Mouse (Mus musculus): ENCODE results near the gene Ap5m1. TPM values are rescaled to one million over a fixed set of nuclear protein-coding genes. Genes with fewer than 3 reads are reported as not detected.

The Ap5m1 gene
- polyA plus RNA-seq (2012; rRNA removed), result 1.2 and 4.6 TPM in 2 replicates

DNA sequence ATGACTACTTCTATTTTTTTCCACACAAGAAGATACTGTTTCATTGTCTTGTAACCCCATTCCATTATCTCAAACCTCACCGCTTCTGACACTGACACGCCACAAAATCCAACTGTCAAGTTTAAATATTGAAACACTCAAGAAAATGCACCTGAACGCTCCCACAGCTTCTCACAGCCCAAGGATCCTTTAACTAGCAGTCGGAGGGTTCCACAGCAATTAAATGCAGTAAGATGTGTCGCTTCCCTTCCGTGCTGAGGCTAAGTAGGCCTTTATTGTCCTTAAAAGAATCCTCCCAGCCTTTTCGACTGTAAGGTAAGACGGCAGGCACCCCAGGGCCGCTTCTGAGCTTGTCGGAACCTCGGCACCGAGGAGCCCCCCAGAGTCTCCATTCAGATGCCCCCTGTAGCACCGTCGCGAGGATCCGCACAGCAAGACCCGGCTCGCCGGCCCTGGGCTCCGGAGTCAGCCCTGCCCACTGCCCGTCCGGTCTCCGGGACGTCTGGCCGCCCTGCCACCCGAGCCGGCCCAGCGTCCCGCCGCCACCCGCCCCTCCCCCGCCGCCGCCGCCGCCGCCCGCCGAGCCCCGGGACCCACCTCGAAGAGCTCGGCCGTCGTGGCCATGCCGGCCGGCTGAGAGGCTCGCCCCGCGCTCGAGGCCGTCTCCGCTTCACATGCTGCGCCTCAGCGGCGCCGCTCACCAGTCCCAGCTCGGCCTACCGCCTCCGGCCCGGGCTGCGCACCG lies at the start of gene Ap5m1:
Gene Ap5m1 (plus strand): TSS at position 569 of the 745 bp plus-strand sequence.
- WGBS, result under 1% methylated on average over 55 of the region's 62 CpGs
- TF ChIP-seq POLR2A (IDR thresholded peaks at IDR 0.05; ENCODE audit: low read depth, low read length), result no peak
- TF ChIP-seq CTCF (IDR thresholded peaks at IDR 0.05; ENCODE audit: extremely low read depth, insufficient read length, insufficient replicate concordance, low read depth, low read length), result no peak
- Histone ChIP-seq H3K36me3 (ENCODE audit: control insufficient read depth, insufficient read depth, low read length) (no peaks in the 10 kb centered on the region), H3K4me1 (ENCODE audit: control insufficient read depth, insufficient read depth, insufficient read length, low read length) (no peaks in the 10 kb centered on the region), H3K4me3 (ENCODE audit: low read depth, low read length) (peak within 1 kb of the TSS; percentile 73), H3K27ac (ENCODE audit: insufficient read depth, low read depth, low read length) (peak within 1 kb of the TSS; percentile 88), H3K27me3 (ENCODE audit: control insufficient read depth, insufficient read depth, low read length) (no peaks in the 10 kb centered on the region)

DNA sequence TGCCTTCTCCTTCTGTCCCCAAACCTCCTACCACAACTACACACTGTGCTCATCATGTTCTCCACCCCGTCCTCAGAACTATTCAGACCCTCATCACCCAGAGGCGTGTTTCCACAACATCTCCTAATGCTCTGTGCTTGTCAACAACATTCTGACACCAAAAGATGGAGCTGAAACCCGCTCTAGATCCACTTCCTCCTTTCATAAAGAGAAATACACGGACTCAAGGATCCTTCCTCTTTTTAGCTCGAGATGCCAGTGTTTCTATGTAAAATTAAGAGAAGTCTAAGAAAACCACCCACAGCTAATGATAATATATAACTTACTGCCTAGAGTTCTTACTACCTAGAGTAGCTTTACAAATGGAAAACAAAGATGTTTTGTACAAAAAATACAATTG lies 46.1 kb upstream of the Ap5m1 start:
- Histone ChIP-seq H3K4me3 (ENCODE audit: low read depth, low read length) (no peak overlapping the region), H3K27ac (ENCODE audit: insufficient read depth, low read depth, low read length) (no peak overlapping the region), H3K4me1 (ENCODE audit: control insufficient read depth, insufficient read depth, insufficient read length, low read length) (no peaks in the 10 kb centered on the region), H3K36me3 (ENCODE audit: control insufficient read depth, insufficient read depth, low read length) (peaks cover 19% of the 10 kb centered on the region), H3K27me3 (ENCODE audit: control insufficient read depth, insufficient read depth, low read length) (no peaks in the 10 kb centered on the region)
- TF ChIP-seq CTCF (IDR thresholded peaks at IDR 0.05; ENCODE audit: extremely low read depth, insufficient read length, insufficient replicate concordance, low read depth, low read length) (no peak), POLR2A (IDR thresholded peaks at IDR 0.05; ENCODE audit: low read depth, low read length) (no peak)
- whole genome bisulfite sequencing, result 83% methylated on average over 5 of the region's 5 CpGs

DNA sequence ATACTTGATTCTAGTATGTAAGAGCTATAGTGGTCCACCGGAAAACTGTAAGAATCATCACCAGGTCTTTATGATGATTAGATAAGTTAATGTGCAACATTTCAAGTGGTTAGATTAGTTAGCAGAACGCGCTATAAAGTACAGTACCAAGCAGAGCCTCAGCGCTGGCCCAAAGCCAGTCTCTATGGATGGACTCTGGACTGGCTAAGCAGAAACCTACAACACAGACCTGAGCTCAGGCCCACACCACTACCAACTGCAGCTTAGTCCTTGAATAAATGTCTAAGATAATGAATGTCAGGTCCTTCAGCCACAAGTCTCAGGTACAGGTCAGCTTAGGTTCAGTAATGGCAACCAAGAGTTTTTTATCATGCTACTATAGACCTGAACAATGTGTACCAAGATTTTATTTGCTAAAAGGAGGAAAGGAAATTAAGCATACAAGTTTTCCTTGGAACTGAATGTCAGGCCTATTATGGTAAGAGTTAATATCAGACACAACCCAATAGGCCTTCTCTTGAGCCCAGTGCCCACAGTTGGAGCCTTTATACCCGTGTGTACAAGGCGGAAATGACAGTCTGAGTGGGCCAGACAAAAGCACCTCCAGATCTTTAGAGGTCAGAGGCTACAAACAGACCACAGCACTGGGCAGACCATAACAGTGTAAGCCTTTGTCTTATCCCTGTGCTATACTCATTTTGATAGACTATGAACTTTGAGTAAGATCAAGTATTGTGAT lies 38.7 kb upstream of the Ap5m1 start:
- Histone ChIP-seq H3K4me1 (ENCODE audit: control insufficient read depth, insufficient read depth, insufficient read length, low read length) (peaks cover 4% of the 10 kb centered on the region; the same call in 1 of the 2 replicates), H3K36me3 (ENCODE audit: control insufficient read depth, insufficient read depth, low read length) (peaks cover 3% of the 10 kb centered on the region), H3K27me3 (ENCODE audit: control insufficient read depth, insufficient read depth, low read length) (no peaks in the 10 kb centered on the region), H3K27ac (ENCODE audit: insufficient read depth, low read depth, low read length) (peak overlapping the region; percentile 58), H3K4me3 (ENCODE audit: low read depth, low read length) (no peak overlapping the region)
- TF ChIP-seq CTCF (IDR thresholded peaks at IDR 0.05; ENCODE audit: extremely low read depth, insufficient read length, insufficient replicate concordance, low read depth, low read length) (no peak), POLR2A (IDR thresholded peaks at IDR 0.05; ENCODE audit: low read depth, low read length) (no peak)
- WGBS, result 46% methylated on average over 6 of the region's 6 CpGs

DNA sequence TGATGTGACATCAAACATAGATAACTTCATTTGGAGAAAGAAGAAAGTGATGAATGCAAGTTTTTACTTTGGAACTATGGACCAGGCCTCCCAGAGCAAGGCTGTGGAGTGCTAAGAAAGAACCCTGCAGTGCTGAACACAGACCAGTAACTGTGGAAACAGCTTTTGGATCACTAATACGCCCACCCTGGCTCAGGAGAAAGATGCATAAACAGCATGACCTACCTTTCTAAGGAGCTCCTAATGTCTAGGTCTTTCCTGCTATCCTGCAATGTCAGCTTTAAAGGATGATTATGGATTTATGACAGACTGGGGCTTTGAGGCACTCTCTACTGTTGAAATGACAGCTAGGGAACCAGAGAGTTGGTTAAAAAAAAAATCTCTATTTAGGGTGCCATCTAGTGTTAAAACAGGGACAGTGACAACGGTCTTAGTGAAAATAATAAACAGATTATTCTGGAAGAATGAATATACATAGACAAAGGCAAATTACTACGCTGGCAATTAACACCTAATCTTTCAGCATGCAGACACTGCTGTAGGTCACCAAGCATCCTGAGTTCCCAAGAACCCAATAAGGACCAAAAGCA lies 38.0 kb upstream of the Ap5m1 start:
- Histone ChIP-seq H3K4me3 (ENCODE audit: low read depth, low read length) (no peak overlapping the region), H3K36me3 (ENCODE audit: control insufficient read depth, insufficient read depth, low read length) (peaks cover 6% of the 10 kb centered on the region), H3K4me1 (ENCODE audit: control insufficient read depth, insufficient read depth, insufficient read length, low read length) (peaks cover 4% of the 10 kb centered on the region; the same call in 1 of the 2 replicates), H3K27me3 (ENCODE audit: control insufficient read depth, insufficient read depth, low read length) (no peaks in the 10 kb centered on the region), H3K27ac (ENCODE audit: insufficient read depth, low read depth, low read length) (no peak overlapping the region)
- whole genome bisulfite sequencing, result 72% methylated on average over 3 of the region's 3 CpGs
- TF ChIP-seq CTCF (IDR thresholded peaks at IDR 0.05; ENCODE audit: extremely low read depth, insufficient read length, insufficient replicate concordance, low read depth, low read length), result no peak
- no peak for TF ChIP-seq POLR2A (IDR thresholded peaks at IDR 0.05; ENCODE audit: low read depth, low read length)

- TF ChIP-seq CTCF (IDR thresholded peaks at IDR 0.05; ENCODE audit: extremely low read depth, insufficient read length, insufficient replicate concordance, low read depth, low read length) (no peak), POLR2A (IDR thresholded peaks at IDR 0.05; ENCODE audit: low read depth, low read length) (no peak)
- Histone ChIP-seq H3K36me3 (ENCODE audit: control insufficient read depth, insufficient read depth, low read length) (peaks cover 6% of the 10 kb centered on the region), H3K27me3 (ENCODE audit: control insufficient read depth, insufficient read depth, low read length) (no peaks in the 10 kb centered on the region), H3K4me3 (ENCODE audit: low read depth, low read length) (no peak overlapping the region), H3K27ac (ENCODE audit: insufficient read depth, low read depth, low read length) (no peak overlapping the region), H3K4me1 (ENCODE audit: control insufficient read depth, insufficient read depth, insufficient read length, low read length) (peaks cover 4% of the 10 kb centered on the region; the same call in 1 of the 2 replicates)
- WGBS, result 96% methylated on average over 5 of the region's 5 CpGs
These were observed 36.9 kb upstream of the Ap5m1 start for GRCm38 (mm10) chr14:49028991-49029390.

- 91% methylated on average over 4 of the region's 4 CpGs for WGBS
- Histone ChIP-seq H3K4me3 (ENCODE audit: low read depth, low read length) (no peak overlapping the region), H3K27ac (ENCODE audit: insufficient read depth, low read depth, low read length) (no peak overlapping the region), H3K36me3 (ENCODE audit: control insufficient read depth, insufficient read depth, low read length) (peaks cover 4% of the 10 kb centered on the region), H3K4me1 (ENCODE audit: control insufficient read depth, insufficient read depth, insufficient read length, low read length) (no peaks in the 10 kb centered on the region), H3K27me3 (ENCODE audit: control insufficient read depth, insufficient read depth, low read length) (no peaks in the 10 kb centered on the region)
- TF ChIP-seq CTCF (IDR thresholded peaks at IDR 0.05; ENCODE audit: extremely low read depth, insufficient read length, insufficient replicate concordance, low read depth, low read length) (no peak), POLR2A (IDR thresholded peaks at IDR 0.05; ENCODE audit: low read depth, low read length) (no peak)
These were observed 20.3 kb upstream of the Ap5m1 start for GRCm38 (mm10) chr14:49045610-49046009.

- Histone ChIP-seq H3K4me1 (ENCODE audit: control insufficient read depth, insufficient read depth, insufficient read length, low read length) (no peaks in the 10 kb centered on the region), H3K27me3 (ENCODE audit: control insufficient read depth, insufficient read depth, low read length) (no peaks in the 10 kb centered on the region), H3K36me3 (ENCODE audit: control insufficient read depth, insufficient read depth, low read length) (peaks cover 8% of the 10 kb centered on the region), H3K4me3 (ENCODE audit: low read depth, low read length) (no peak overlapping the region), H3K27ac (ENCODE audit: insufficient read depth, low read depth, low read length) (no peak overlapping the region)
- no peak for TF ChIP-seq POLR2A (IDR thresholded peaks at IDR 0.05; ENCODE audit: low read depth, low read length)
- TF ChIP-seq CTCF (IDR thresholded peaks at IDR 0.05; ENCODE audit: extremely low read depth, insufficient read length, insufficient replicate concordance, low read depth, low read length), result no peak
These were observed 16.4 kb upstream of the Ap5m1 start for GRCm38 (mm10) chr14:49049492-49049891.
